Mouse (Mus musculus) heart, embryonic 15.5 days (tissue): ENCODE measurements around the gene Rps29. TPM values are rescaled to one million over a fixed set of nuclear protein-coding genes. Genes with fewer than 3 reads are reported as not detected.

Experiments
- ATAC-seq: fragments of 200-750 bp; cut with Nextera tagmentation; replicated peaks from 2 replicates; pipeline ENCODE4 v1.8.0; 2017; ENCODE audit warnings: low read depth, moderate TSS enrichment; ENCODE audit not compliant: insufficient number of reproducible peaks, insufficient read depth, low FRiP score
- H3K27ac ChIP-seq: fragments of 300-500 bp; sonication (generic); 2 replicates; pipeline ENCODE4 v1.5.1; 2015; ENCODE audit warnings: mild to moderate bottlenecking, inconsistent platforms
- H3K27me3 ChIP-seq: fragments of 300-500 bp; sonication (generic); 2 replicates; pipeline ENCODE4 v1.6.1; 2015; ENCODE audit warnings: inconsistent platforms
- H3K36me3 ChIP-seq: fragments of 300-500 bp; sonication (generic); 2 replicates; pipeline ENCODE4 v1.6.1; 2015; ENCODE audit warnings: mild to moderate bottlenecking, inconsistent platforms
- H3K4me1 ChIP-seq: fragments of 300-500 bp; sonication (generic); replicated peaks from 2 replicates; pipeline ENCODE4 v1.6.1; 2015; ENCODE audit warnings: inconsistent platforms
- H3K4me2 ChIP-seq: fragments of 300-500 bp; sonication (generic); 2 replicates; pipeline ENCODE4 v1.6.1; 2015; ENCODE audit warnings: inconsistent platforms, mild to moderate bottlenecking, moderate library complexity
- H3K4me3 ChIP-seq: fragments of 300-500 bp; sonication (generic); 2 replicates; pipeline ENCODE4 v1.5.1; 2015; ENCODE audit warnings: mild to moderate bottlenecking, inconsistent platforms
- H3K9ac ChIP-seq: fragments of 300-500 bp; sonication (generic); 2 replicates; pipeline ENCODE4 v1.6.1; 2015; ENCODE audit warnings: mild to moderate bottlenecking, inconsistent platforms
- H3K9me3 ChIP-seq: fragments of 300-500 bp; sonication (generic); replicated peaks from 2 replicates; pipeline ENCODE4 v1.6.1; 2016; ENCODE audit warnings: inconsistent platforms
- WGBS: fragments of 180-500 bp; shearing (Covaris S2); methylation state at CpG from one replicate; pipeline ENCODE4 v1.1.7; 2015; ENCODE audit warnings: mixed read lengths; 5-methylcytosine and 5-hydroxymethylcytosine counted together
- polyA plus RNA-seq: library from polyadenylated mRNA; unstranded; fragments of >200 nt; fragmentation: Nextera tagmentation; extraction: Ambion mirVana; gene quantifications from 2 replicates; pipeline ENCODE4 v1.2.1, GENCODE M21; 2015

Gene Rps29
- polyA plus RNA-seq, 1 experiment from 2014 or later, result 1,363 TPM

DNA sequence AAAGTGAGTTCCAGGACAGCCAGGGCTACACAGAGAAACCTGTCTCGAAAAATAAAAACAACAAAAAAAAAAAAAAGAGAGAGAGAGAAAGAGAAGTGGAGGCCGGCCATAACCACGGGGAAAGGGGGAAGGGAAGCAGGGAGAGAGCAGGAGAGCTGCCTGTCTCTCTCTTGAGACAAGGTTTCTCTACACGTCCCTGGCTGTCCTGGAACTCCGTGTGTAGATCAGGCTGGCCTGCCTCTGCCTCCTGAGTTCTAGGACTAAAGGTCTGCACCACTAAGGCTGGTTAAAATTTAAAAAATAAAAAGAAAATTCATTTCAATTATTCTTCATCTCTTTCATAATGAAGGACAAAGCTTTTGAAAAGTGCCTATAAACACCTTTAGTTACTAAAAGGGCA, 32.4 kb upstream of the Rps29 start:
- H3K9me3 ChIP-seq, result no peaks in the 10 kb centered on the region
- H3K27ac ChIP-seq, result no peak overlapping the region
- peaks cover 15% of the 10 kb centered on the region for H3K4me1 ChIP-seq
- H3K4me2 ChIP-seq, result no peak overlapping the region
- H3K9ac ChIP-seq, result no peak overlapping the region
- H3K27me3 ChIP-seq, result no peaks in the 10 kb centered on the region
- ATAC-seq, result no peak
- WGBS, result 87% methylated on average over 5 of the region's 5 CpGs
- H3K4me3 ChIP-seq, result no peak overlapping the region
- H3K36me3 ChIP-seq, result peaks cover 10% of the 10 kb centered on the region

DNA sequence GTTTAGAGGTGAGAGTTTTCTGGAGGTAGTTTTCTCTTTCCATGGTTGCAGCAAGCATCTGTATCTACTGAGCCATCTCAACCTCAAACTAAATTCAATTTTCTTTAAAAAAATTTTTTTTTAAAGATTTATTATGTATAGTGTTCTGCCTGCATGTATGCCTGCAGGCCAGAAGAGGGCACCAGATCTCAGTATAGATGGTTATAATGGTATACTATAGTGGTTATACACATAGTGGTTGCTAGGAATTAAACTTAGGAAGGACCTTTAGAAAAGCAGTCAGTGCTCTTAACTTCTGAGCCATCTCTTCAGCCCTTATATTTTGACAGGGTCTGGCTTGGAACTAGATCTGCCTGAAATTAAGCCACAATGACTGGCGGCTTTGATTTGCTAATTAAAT, 31.5 kb upstream of the Rps29 start:
- Histone ChIP-seq H3K9ac (no peak overlapping the region), H3K4me2 (no peak overlapping the region), H3K27me3 (no peaks in the 10 kb centered on the region), H3K27ac (no peak overlapping the region), H3K4me3 (no peak overlapping the region), H3K9me3 (no peaks in the 10 kb centered on the region), H3K36me3 (peaks cover 10% of the 10 kb centered on the region), H3K4me1 (peaks cover 11% of the 10 kb centered on the region)
- ATAC-seq, result no peak
- WGBS, result 94% methylated on average over 1 of the region's 1 CpGs

DNA sequence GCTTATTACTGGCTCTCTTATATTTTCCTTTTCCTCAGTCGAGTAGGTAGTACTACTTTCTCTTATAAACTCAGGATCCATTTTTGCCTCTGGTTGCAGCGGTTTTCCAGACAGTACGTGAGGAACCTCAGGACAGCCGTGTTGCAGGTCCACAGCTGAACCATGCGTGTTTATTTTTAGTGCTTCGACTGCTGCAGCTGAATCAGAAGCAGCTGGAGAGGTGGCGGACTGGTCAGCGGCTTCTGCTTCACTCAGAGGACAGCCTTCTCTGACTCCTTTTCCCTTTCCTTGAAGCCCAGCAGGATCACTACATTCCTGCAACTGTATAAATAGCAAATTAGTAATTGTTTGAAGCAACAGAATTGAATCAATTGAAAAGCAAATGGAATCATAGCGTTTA, 31.1 kb upstream of the Rps29 start:
- no peaks in the 10 kb centered on the region for H3K27me3 ChIP-seq
- 66% methylated on average over 9 of the region's 9 CpGs for WGBS
- no peaks in the 10 kb centered on the region for H3K9me3 ChIP-seq
- no peak overlapping the region for H3K4me2 ChIP-seq
- peaks cover 10% of the 10 kb centered on the region for H3K36me3 ChIP-seq
- H3K9ac ChIP-seq, result no peak overlapping the region
- ATAC-seq, result no peak
- peaks cover 16% of the 10 kb centered on the region for H3K4me1 ChIP-seq
- no peak overlapping the region for H3K4me3 ChIP-seq
- H3K27ac ChIP-seq, result peak overlapping the region; percentile 68

DNA sequence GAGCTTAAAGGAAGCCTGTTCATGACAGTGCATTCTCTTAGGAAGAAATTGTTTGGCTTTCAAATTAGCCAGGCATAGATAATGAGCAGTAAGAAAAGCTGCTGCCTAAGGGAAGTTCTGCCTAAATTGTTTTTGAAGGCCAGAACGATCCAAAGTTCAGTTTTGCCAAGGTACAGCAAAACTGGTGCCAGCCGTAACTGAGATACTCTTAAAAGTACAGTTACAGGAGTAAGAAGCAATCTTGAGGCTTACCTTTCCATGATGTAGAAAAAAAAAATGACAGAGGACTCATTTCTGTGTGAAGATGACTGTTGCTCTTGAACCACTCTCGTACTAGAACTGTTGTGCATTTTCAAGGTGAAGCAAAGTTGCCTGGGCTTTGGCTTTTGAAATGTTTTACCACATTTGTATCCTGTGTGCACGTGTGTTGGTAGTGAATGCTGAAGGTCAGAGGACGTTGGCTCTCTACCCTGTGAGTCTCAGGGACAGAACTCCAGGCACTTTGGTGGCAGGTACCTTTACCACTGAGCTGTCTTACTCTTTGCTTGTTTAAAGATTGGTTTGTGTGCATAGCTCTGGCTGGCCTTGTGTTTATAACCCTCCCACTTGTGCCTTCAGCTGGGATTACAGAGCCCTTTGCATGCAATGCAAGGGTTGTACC, 28.0 kb upstream of the Rps29 start:
- WGBS, result 62% methylated on average over 5 of the region's 5 CpGs
- Histone ChIP-seq H3K4me2 (0 out of 2 replicates have a peak overlapping the region, but pooled peaks have one; percentile 2), H3K36me3 (peaks cover 10% of the 10 kb centered on the region), H3K4me1 (peaks cover 25% of the 10 kb centered on the region), H3K4me3 (no peak overlapping the region), H3K9me3 (no peaks in the 10 kb centered on the region), H3K9ac (no peak overlapping the region), H3K27me3 (no peaks in the 10 kb centered on the region), H3K27ac (0 out of 2 replicates have a peak overlapping the region, but pooled peaks have one; percentile 9)
- no peak for ATAC-seq

DNA sequence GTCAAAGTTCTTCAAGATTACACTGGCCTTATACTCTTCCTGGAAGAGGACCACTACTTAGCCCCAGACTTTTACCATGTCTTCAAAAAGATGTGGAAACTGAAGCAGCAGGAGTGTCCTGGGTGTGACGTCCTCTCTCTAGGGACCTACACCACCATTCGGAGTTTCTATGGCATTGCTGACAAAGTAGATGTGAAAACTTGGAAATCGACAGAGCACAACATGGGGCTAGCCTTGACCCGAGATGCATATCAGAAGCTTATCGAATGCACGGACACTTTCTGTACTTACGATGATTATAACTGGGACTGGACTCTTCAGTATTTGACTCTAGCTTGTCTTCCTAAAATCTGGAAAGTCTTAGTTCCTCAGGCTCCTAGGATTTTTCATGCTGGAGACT, 26.4 kb upstream of the Rps29 start:
- Histone ChIP-seq H3K36me3 (peaks cover 9% of the 10 kb centered on the region), H3K9ac (peak overlapping the region; percentile 86), H3K27ac (peak overlapping the region; percentile 92; the same call in 1 of the 2 replicates), H3K9me3 (no peaks in the 10 kb centered on the region), H3K4me1 (peaks cover 25% of the 10 kb centered on the region), H3K4me2 (peak overlapping the region; percentile 96), H3K27me3 (no peaks in the 10 kb centered on the region), H3K4me3 (peak overlapping the region; percentile 77)
- WGBS, result 72% methylated on average over 7 of the region's 7 CpGs
- ATAC-seq, result no peak

DNA sequence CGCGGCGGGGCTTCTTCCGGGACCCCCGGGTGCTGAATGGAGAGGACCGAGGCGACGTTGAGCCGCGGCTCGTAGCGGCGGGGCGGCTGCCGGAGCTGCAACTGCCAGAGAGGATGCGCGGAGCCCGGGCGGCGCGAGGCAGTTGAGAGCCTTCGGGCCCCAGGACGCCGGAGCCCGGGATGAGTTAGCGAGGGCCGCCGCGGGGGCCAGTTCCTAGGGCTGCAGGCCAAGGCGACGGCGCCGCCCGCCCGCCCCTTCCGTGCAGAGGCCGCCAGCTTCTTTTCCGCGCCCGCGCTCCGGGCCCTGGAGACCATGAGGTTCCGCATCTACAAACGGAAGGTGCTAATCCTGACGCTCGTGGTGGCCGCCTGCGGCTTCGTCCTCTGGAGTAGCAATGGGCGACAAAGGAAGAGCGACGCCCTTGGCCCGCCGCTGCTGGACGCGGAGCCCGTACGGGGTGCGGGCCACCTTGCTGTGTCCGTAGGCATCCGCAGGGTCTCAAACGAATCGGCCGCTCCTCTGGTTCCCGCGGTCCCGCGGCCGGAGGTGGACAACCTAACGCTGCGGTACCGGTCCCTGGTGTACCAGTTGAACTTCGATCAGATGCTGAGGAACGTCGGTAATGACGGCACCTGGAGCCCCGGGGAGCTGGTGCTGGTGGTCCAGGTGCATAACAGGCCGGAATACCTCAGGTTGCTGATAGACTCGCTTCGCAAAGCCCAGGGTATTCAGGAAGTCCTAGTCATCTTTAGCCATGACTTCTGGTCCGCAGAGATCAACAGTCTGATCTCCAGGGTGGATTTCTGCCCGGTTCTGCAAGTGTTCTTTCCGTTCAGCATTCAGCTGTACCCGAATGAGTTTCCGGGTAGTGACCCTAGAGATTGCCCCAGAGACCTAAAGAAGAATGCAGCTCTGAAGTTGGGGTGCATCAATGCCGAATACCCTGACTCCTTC, 25.6 kb upstream of the Rps29 start:
- peaks cover 8% of the 10 kb centered on the region; the same call in 1 of the 2 replicates for H3K36me3 ChIP-seq
- H3K9me3 ChIP-seq, result no peaks in the 10 kb centered on the region
- H3K27ac ChIP-seq, result peak overlapping the region; percentile 92
- 2% methylated on average over 85 of the region's 86 CpGs for WGBS
- peaks cover 25% of the 10 kb centered on the region for H3K4me1 ChIP-seq
- peak overlapping the region; percentile 86 for H3K9ac ChIP-seq
- peak overlapping the region; percentile 77 for H3K4me3 ChIP-seq
- ATAC-seq, result peak; percentile 63
- no peaks in the 10 kb centered on the region for H3K27me3 ChIP-seq
- peak overlapping the region; percentile 96 for H3K4me2 ChIP-seq

DNA sequence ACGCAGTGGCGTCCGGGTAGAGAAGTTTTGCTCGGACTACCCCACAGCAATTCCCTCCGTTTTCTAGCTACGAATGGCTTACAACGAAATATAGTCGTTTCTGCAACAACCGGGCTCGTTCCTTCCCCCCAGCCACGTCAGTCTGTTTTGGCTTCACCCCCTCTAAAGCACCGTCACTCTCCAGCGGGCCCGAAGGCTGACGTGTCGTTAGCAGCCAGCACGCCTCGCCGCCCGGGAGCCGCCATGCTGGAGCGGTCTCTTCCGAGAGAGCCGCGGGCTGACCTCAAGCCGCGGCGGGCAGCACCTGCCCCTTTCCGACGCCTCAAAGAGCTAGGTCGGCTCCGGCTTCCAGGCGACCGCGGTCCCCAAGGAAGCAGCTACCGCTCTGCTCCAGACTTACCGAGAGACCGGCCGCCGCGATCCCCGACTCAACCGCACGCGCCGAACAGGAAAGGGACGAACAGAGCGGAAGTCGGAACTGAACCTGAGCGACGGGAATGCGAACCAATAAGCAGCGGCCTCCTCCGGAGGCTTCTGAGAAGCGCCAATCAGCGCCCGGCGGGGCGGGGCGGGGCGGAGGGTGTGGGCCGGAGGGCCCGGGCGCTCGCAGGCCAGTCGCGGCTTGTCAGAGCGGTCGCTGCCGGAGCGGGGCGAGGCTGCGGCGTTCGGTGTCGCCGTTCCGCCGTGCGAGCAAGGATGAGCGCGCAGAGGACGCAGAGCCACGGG, 24.8 kb upstream of the Rps29 start, which contains the start of the genes Rpl36al and Mgat2:
Rpl36al (minus strand) TSS at position 501 of the 726 bp plus-strand sequence.
Mgat2 (plus strand) TSS at position 575 of the 726 bp plus-strand sequence.
- Histone ChIP-seq H3K4me3 (peak within 1 kb of the TSS; percentile 77), H3K9ac (peak within 1 kb of the TSS; percentile 86), H3K4me1 (peaks cover 25% of the 10 kb centered on the region), H3K4me2 (peak within 1 kb of the TSS; percentile 96), H3K36me3 (peaks cover 8% of the 10 kb centered on the region; the same call in 1 of the 2 replicates), H3K27ac (peak within 1 kb of the TSS; percentile 92), H3K27me3 (no peaks in the 10 kb centered on the region), H3K9me3 (no peaks in the 10 kb centered on the region)
- ATAC-seq, result peak; percentile 98
- under 1% methylated on average over 80 of the region's 84 CpGs for WGBS

DNA sequence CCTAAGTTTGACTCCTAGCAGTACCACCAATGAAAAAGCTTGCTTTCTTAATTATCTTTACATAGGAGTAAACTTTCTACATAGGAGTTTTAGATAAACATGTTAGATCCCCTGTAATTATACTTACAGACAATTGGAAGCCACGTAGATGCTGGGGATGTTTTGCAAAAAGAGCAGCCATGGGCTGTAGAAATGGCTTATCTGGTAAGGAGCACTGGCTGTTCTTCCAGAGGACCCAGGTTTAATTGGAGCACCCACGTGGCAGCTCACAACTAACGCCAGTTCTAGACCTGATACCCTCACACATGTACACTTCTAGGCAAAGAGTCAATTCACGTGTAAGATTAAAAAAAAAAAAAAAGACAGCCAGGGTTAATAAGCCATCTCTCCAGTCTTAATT, 22.8 kb upstream of the Rps29 start:
- Histone ChIP-seq H3K9ac (no peak overlapping the region), H3K27me3 (no peaks in the 10 kb centered on the region), H3K36me3 (peaks cover 16% of the 10 kb centered on the region), H3K27ac (no peak overlapping the region), H3K4me2 (no peak overlapping the region), H3K9me3 (no peaks in the 10 kb centered on the region), H3K4me1 (peaks cover 19% of the 10 kb centered on the region), H3K4me3 (no peak overlapping the region)
- no peak for ATAC-seq
- 86% methylated on average over 4 of the region's 4 CpGs for WGBS

DNA sequence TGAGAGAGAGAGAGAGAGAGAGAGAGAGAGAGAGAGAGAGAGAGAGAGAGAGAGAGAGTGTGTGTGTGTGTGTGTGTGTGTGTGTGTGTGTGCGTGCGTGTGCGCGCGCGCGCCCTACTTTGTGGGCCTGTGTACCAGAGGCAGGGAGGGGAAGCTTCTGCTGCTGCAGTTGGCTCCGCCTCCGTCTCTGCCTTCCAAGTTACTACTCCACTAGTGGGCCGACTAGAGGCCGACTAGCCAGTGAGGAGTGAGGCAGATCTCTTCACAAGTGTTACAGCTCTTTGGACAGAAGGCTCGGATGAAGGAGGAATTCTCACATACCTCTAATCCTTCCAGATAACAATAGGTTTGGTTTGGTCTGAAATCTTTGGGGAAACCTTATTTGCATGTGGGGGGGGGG, 20.4 kb upstream of the Rps29 start:
- no peak for ATAC-seq
- no peak overlapping the region for H3K4me3 ChIP-seq
- peaks cover 5% of the 10 kb centered on the region; the same call in 1 of the 2 replicates for H3K4me1 ChIP-seq
- no peaks in the 10 kb centered on the region for H3K9me3 ChIP-seq
- peaks cover 25% of the 10 kb centered on the region for H3K36me3 ChIP-seq
- WGBS, result 68% methylated on average over 12 of the region's 12 CpGs
- H3K27me3 ChIP-seq, result no peaks in the 10 kb centered on the region
- H3K9ac ChIP-seq, result no peak overlapping the region
- H3K4me2 ChIP-seq, result no peak overlapping the region
- no peak overlapping the region for H3K27ac ChIP-seq

DNA sequence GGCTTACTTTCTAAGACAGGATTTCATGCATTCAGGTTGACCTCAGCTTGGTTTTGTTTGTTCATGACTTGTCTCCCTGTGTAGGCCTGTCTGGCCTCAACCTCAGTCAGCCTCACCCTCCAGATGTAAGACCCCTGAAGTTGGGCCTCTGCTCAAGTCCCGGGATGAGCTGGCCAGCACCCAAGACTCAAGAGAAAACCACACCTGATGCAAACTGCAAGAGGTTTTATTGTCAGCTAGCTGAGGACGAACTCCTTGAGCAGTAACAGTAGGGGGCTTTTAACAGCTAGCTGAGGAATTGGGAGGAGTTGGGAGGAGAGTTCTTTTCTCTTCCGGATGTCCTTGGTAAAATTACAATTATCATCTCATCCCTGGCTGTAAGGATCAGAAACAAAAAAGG, 18.5 kb upstream of the Rps29 start:
- H3K36me3 ChIP-seq, result peaks cover 30% of the 10 kb centered on the region
- no peak for ATAC-seq
- H3K27ac ChIP-seq, result no peak overlapping the region
- no peak overlapping the region for H3K4me2 ChIP-seq
- no peaks in the 10 kb centered on the region for H3K9me3 ChIP-seq
- H3K9ac ChIP-seq, result no peak overlapping the region
- H3K4me3 ChIP-seq, result no peak overlapping the region
- H3K4me1 ChIP-seq, result 0 out of 2 replicates have a peak, but pooled peaks cover 2% of the 10 kb centered on the region
- WGBS, result 88% methylated on average over 3 of the region's 3 CpGs
- H3K27me3 ChIP-seq, result no peaks in the 10 kb centered on the region

DNA sequence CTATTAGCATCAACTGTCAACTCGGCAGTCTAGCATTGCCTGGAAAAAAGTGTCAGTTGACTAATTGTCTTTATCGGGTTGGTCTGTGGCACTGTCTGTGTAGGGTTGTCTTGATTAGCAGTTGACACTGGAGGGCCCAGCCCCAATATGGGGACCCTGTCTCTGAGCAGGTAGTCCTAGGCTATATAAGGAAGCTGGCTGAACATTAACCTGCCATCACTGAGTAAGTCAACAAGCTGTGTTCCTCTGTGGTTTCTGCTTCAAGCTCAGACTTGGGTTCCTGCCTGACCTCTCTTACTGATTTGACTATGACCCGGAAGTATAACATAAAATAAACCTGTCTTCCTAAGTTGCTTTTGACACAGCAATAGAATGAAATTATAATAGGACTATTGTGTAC, 17.0 kb upstream of the Rps29 start:
- 86% methylated on average over 3 of the region's 3 CpGs for WGBS
- Histone ChIP-seq H3K36me3 (peaks cover 21% of the 10 kb centered on the region), H3K9ac (no peak overlapping the region), H3K27me3 (no peaks in the 10 kb centered on the region), H3K4me3 (no peak overlapping the region), H3K4me2 (no peak overlapping the region), H3K9me3 (no peaks in the 10 kb centered on the region), H3K4me1 (no peaks in the 10 kb centered on the region), H3K27ac (no peak overlapping the region)
- ATAC-seq, result no peak
